Mouse (Mus musculus): ENCODE data around the gene Msmo1. TPM values are rescaled to one million over a fixed set of nuclear protein-coding genes. Genes with fewer than 3 reads are reported as not detected.

Gene Msmo1
- total RNA-seq, 2 experiments from 2014 or later: 130 to 175 TPM

DNA sequence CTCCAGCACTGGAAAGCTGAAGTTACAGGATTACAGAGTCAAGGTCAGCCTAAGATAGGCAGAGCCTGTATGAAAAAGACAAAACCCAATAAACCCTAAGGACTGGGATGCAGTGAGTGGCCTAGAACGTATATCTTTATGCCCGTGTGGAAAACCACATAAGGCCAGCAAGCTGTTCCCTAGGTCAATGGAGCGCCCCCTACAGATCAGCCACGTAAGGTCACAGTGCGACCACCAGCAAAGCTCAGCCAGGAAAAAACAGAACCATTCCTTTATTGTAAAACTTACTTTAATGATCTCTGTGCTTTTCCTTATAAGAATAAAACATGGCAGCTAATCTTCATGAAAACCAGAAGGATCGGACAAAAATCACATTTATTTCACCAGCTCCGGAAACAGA is 15.7 kb downstream of the Msmo1 start:
- DNase-seq (ENCODE audit: low spot score in 2 of 2): no peak

- DNase-seq (ENCODE audit: low spot score in 2 of 2): no peak
Observed at GRCm38 (mm10) chr8:64712499-64712898, 21.1 kb downstream of the Msmo1 start.

DNA sequence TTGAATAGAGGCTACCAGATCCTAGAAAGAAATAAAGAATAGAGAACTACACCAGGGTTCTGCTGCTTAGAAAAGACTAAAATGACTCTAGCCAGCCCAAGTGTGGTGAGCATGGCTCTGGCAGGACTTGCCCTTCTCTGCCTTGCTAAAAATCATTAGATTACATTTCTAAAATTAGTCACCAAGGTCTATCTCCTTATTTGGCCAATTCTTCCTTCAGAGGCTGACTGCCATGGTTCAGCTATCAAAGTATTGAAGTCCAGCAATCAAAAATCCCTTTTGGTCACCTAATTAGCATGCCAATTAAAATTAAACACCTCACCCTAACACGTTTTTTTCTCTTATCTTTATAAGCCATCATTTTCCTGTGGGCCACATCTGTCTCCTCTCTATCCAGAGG is 22.0 kb downstream of the Msmo1 start:
- DNase-seq (ENCODE audit: low spot score in 2 of 2): no peak

DNA sequence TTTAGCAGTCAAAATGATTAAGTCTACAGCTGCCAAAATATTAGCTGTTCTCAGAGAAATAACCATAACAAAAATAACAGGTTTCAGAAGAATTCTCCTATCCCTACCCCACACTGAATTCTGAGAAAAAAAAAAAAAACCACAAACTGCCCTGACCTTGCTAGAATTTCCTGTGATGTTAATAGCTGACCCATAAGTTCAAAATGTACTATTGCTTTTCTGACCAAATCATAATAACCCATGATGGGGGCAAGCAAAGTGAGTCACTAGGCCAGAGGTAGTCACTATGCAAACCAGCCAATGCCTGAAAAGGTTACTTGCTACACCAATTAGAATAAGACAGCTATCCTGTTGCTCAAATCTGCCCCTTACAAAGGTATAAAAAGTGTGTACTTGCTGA is 26.1 kb downstream of the Msmo1 start:
- no peak for DNase-seq (ENCODE audit: low spot score in 2 of 2)

DNA sequence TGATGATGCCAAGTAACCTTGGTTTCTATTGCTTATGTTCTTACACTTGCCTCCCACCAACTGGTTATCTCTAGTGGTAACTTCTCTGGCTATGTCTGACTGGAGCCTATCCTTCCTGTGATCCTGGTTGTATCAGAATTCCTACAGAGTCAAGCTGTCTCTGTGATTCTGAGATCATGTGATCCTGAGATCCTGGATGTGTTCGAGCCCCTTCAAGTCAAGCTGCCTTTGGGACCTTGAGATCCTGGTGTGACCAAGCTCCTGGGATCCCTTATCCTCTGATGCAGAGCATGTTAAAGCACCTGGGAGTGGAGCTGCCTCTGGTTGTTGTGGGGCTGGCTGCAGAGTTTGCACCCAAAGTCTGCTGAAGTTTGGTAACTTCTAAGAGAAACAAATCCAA is 30.4 kb downstream of the Msmo1 start:
- DNase-seq (ENCODE audit: low spot score in 2 of 2): no peak

DNA sequence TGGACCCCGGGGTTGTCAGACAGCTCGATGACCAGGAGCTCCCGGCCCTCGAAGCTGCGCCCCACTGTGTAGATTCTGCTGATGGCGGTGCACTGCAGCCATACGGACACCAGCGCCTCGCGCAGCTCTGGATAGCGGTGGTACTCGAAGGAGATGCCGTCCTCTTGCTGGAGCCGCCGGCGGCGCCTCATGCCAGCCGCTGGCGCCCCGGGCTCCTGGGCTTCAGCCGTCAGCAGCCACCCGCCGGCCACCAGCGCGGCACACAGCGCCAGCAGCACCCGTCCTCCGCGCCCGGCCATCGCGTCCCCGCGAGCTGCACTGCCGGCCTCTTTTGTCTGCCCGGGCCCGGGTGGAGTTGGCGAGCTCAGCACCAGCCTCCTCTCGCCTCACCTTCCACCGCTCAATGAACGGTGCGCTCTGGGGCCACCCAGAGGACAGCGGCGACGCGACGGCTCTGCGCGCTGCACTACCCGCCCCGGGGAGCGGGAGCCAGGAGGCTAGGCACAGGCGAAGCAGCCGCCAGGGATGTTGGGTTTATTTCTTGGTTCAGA is 40.9 kb downstream of the Msmo1 start, which contains the start of gene Cpe:
TSS of gene Cpe (minus strand) at position 404 of the 551 bp plus-strand sequence.
- peak; percentile 90 to 93 for DNase-seq (ENCODE audit: low spot score in 2 of 2)

DNA sequence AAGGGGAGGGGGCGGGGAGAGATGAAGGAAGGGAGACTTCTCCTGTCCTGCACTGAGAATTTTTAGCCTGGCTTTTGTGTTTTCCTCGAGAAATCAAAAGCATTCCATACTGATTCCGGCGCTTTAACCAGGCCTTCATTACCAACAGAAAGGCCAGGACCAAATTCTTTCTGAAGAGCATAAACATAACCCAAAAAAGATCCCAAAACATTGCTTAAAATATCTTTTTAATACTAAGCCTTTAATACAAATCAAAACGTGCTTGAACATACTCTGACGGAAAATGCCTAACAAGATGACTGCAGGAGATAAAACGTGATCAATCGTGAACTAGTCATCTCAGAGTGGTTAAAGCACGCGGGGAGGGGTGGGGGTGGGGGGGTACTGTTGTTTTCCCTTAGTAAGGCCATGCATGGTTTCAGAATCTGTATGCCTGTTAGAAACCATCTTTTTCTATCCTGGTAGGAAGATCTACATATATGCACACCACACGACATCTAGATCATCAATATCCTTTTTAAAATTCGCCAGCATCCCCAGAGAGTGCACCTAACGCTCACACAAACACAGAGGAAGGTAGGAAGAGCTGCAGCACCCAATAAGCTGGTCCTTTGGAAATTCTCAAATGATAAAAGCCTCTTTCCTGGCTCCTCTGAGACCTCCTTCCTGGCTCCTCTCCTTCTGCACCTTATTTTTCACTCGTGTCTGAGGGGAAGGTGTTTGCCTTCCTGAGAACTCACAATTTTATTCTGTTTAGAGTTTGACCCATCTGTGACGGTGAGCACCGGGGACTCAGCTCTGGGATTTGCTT is 41.8 kb downstream of the Msmo1 start:
- DNase-seq (ENCODE audit: low spot score in 2 of 2): peak in 1 of 2 experiments; percentile 26

DNA sequence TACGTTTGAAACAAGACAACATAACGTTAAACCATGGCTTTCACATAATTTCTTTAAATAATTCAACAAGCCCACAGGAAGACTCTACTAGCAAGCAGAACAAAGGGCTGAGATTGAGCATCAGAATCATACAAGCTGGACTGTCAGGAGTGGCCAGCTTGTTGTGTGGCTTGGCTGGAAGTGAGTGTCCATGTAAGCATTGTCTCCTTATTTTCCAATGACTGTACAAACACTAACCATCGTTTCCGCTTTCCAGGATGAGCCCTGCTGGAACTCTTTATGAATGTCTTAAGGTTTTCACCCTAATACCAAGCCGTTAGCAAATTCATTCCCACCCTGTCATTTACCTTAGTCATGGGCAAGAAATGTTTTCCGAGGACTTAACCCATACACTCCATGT is 42.7 kb downstream of the Msmo1 start:
- DNase-seq (ENCODE audit: low spot score in 2 of 2): no peak

GRCm38 (mm10) chr8:64690306-64690705 is 43.3 kb downstream of the Msmo1 start:
- DNase-seq (ENCODE audit: low spot score in 2 of 2): no peak

DNA sequence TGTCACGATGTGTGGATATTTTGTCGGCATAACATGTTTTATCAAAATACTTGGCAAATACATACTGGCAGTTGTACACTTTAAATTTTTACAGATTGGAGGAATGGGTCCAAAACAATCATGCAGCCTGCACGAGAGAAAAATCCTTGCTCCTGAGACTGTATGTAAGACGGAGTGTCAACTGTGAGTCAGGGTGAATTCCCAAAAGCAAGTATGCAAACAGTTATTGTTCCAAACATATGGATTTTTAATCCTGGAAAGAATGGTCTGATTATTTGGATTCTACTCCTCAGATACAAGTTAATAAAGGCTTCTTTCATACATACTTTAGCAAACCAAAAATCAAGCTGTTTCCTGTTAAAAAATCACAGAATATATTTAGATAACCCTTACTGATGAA is 44.9 kb downstream of the Msmo1 start:
- DNase-seq (ENCODE audit: low spot score in 2 of 2): no peak

DNA sequence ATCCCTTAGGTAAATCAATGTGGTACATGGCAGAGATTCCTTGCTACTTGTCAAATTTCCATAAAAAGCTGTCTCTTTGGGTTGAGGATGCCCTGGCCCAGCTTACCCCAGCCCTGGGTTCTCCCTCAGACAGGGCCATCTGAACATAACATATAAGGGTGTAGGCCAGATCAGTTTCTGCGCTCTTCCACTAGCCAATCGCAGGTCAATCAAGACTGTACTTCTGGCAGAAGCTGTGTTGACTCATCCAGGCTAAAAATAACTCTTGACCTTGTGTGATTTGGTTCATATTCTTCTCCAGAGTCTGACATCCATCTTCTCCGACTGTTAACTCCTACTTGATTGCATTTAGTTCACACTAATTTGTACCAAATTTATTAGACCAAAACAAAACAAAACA is 45.4 kb downstream of the Msmo1 start:
- no peak for DNase-seq (ENCODE audit: low spot score in 2 of 2)

DNA sequence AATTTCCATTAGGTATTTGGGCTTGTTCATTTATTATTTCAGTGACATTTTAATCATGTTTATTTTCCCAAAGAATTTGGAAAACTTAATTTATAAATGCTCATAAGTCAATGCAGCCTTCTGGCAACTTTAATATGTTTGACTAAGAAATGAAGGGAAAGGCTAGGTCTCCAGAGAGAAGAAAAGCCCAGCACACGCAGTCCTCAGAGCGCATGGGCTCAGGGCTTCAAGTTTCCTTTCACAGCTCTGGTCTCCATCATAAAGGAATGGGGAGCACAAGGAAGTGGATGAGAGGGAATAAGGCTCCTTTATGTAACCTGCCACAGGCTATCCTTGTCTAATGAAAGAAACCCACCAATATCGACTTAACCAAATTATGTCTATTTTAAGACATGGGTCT is 51.1 kb downstream of the Msmo1 start:
- DNase-seq (ENCODE audit: low spot score in 2 of 2): no peak

- DNase-seq (ENCODE audit: low spot score in 2 of 2): no peak
Observed at GRCm38 (mm10) chr8:64676381-64676780, 57.2 kb downstream of the Msmo1 start.

- no peak for DNase-seq (ENCODE audit: low spot score in 2 of 2)
Observed at GRCm38 (mm10) chr8:64674951-64675585, 58.5 kb downstream of the Msmo1 start.

DNA sequence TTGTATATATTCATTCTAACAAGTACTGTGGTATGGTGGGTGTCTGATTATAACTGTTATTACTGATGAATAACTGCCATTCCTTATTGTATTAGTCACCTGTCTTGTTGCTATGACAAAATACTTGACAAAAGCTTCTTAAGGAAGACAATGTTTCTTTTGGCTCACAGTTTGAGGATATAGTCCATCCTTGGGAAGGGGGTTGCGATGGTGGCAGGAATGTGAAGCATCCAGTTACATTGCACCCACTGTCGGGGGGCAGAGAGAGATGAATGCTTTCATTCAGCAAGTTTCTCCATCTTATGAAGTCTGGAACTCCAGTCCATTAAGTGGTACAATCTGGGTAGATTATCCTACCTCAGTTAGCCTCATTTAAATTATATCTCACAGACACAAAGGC is 60.7 kb downstream of the Msmo1 start:
- DNase-seq (ENCODE audit: low spot score in 2 of 2): no peak

DNA sequence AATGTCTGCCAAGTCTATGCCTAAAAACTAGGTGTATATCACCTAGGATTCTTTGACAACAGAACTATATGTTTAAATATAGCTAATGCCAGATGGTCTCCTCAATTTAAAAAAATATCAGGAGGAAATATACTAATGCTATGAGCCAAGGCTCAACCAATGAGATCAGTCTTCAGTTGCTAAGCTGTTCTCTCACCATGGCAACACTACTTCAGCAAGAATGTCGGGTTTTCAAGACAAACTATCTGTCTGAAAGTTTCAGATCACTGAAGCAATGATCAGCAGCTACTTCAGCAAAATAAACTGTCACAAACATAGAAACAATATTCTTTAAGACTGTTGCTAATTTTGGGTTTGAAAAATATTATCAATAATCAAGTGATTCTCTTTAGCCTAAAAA is 61.7 kb downstream of the Msmo1 start:
- no peak for DNase-seq (ENCODE audit: low spot score in 2 of 2)

Other genes with a start within 250 kb of the Msmo1 start
- 1,000 to 10,000 TPM; 2,385 to 2,461 TPM for gene Cpe, start 40.7 kb downstream of the Msmo1 start, total RNA-seq (2021)
- 100 to 1,000 TPM; 193 to 203 TPM for gene Klhl2, start 116.2 kb upstream of the Msmo1 start, total RNA-seq (2021)
- gene Tmem192, start 213.4 kb upstream of the Msmo1 start, total RNA-seq (2021): 10 to 100 TPM; 14.7 to 15.5 TPM

Data from layer of hippocampus, postnatal 10 days (tissue).